Mouse (Mus musculus) olfactory bulb, adult 2 months (tissue): ENCODE results near the gene Flt1. TPM values are rescaled to one million over a fixed set of nuclear protein-coding genes. Genes with fewer than 3 reads are reported as not detected.

Experiments used
- H3K27ac ChIP-seq: fragments of 200-500 bp; 2 replicates; pipeline ENCODE4 v1.5.1; 2012; ENCODE audit warnings: low read depth, low read length; ENCODE audit not compliant: insufficient read depth
- H3K4me1 ChIP-seq: fragments of 200-500 bp; 2 replicates; pipeline ENCODE4 v1.6.1; 2012; ENCODE audit warnings: low read length; ENCODE audit not compliant: control insufficient read depth, insufficient read depth
- H3K4me3 ChIP-seq: fragments of 200-500 bp; 2 replicates; pipeline ENCODE4 v1.5.1; 2012; ENCODE audit warnings: mild to moderate bottlenecking, low read depth, low read length, moderate library complexity; ENCODE audit not compliant: insufficient read depth
- CTCF ChIP-seq: fragments of 200-500 bp; IDR thresholded peaks from 2 replicates; pipeline ENCODE4 v1.5.1; 2012; ENCODE audit warnings: low read depth, mild to moderate bottlenecking, low read length, moderate library complexity; ENCODE audit not compliant: insufficient read depth
- POLR2A ChIP-seq: fragments of 200-500 bp; IDR thresholded peaks from 2 replicates; pipeline ENCODE4 v1.6.1; 2012; ENCODE audit warnings: mild to moderate bottlenecking, low read depth, low read length, moderate library complexity; ENCODE audit not compliant: insufficient read depth
- WGBS: fragments of 180-500 bp; shearing (Covaris S2); methylation state at CpG from one replicate; pipeline ENCODE4 v1.1.7; 2018; 5-methylcytosine and 5-hydroxymethylcytosine counted together
- polyA plus RNA-seq: library from polyadenylated mRNA; stranded (reverse); fragments of >200 nt; gene quantifications from 2 replicates; pipeline ENCODE4 v1.2.4, GENCODE M21; 2012; ENCODE audit warnings: low replicate concordance; ENCODE audit not compliant: missing spikeins, insufficient read depth, insufficient read length

Flt1 gene
- polyA plus RNA-seq, 1 experiment = not detected

GRCm38 (mm10) chr5:147708500-147708899, 17.3 kb downstream of the Flt1 start:
- Histone ChIP-seq H3K27ac (no peak overlapping the region), H3K4me1 (peaks cover 2% of the 10 kb centered on the region; the same call in 1 of the 2 replicates), H3K4me3 (no peak overlapping the region)
- TF ChIP-seq CTCF (no peak), POLR2A (no peak)
- 89% methylated on average over 4 of the region's 4 CpGs for WGBS

- WGBS = 29% methylated on average over 4 of the region's 4 CpGs
These were observed 18.3 kb downstream of the Flt1 start for GRCm38 (mm10) chr5:147707479-147707878.

GRCm38 (mm10) chr5:147704890-147705289, 20.9 kb downstream of the Flt1 start:
- no peak for TF ChIP-seq CTCF
- no peak for TF ChIP-seq POLR2A
- 71% methylated on average over 4 of the region's 4 CpGs for WGBS

More at GRCm38 (mm10) chr5:147707479-147707878, 18.3 kb downstream of the Flt1 start:
- peaks cover 2% of the 10 kb centered on the region; the same call in 1 of the 2 replicates for H3K4me1 ChIP-seq
- TF ChIP-seq POLR2A (no peak), CTCF (no peak)
- no peak overlapping the region for H3K4me3 ChIP-seq
- H3K27ac ChIP-seq = no peak overlapping the region

GRCm38 (mm10) chr5:147702423-147702822, 23.4 kb downstream of the Flt1 start:
- Histone ChIP-seq H3K4me1 (peaks cover 2% of the 10 kb centered on the region; the same call in 1 of the 2 replicates), H3K4me3 (no peak overlapping the region), H3K27ac (no peak overlapping the region)
- no peak for TF ChIP-seq POLR2A
- TF ChIP-seq CTCF = no peak
- 74% methylated on average over 5 of the region's 5 CpGs for WGBS

More at GRCm38 (mm10) chr5:147704890-147705289, 20.9 kb downstream of the Flt1 start:
- H3K27ac ChIP-seq = no peak overlapping the region
- peaks cover 2% of the 10 kb centered on the region; the same call in 1 of the 2 replicates for H3K4me1 ChIP-seq
- H3K4me3 ChIP-seq = no peak overlapping the region

- WGBS = 95% methylated on average over 3 of the region's 3 CpGs
- Histone ChIP-seq H3K4me1 (no peaks in the 10 kb centered on the region), H3K4me3 (no peak overlapping the region), H3K27ac (no peak overlapping the region)
- TF ChIP-seq POLR2A (no peak), CTCF (no peak)
These were observed 24.8 kb downstream of the Flt1 start for GRCm38 (mm10) chr5:147701024-147701423.

GRCm38 (mm10) chr5:147698044-147698443, 27.8 kb downstream of the Flt1 start:
- TF ChIP-seq POLR2A (no peak), CTCF (no peak)
- H3K27ac ChIP-seq = no peak overlapping the region

GRCm38 (mm10) chr5:147697165-147697564, 28.6 kb downstream of the Flt1 start:
- Histone ChIP-seq H3K27ac (no peak overlapping the region), H3K4me3 (no peak overlapping the region), H3K4me1 (no peaks in the 10 kb centered on the region)
- TF ChIP-seq CTCF (no peak), POLR2A (no peak)
- 24% methylated on average over 5 of the region's 5 CpGs for WGBS

More at GRCm38 (mm10) chr5:147698044-147698443, 27.8 kb downstream of the Flt1 start:
- WGBS = 25% methylated on average over 13 of the region's 13 CpGs
- Histone ChIP-seq H3K4me1 (no peaks in the 10 kb centered on the region), H3K4me3 (no peak overlapping the region)

- TF ChIP-seq POLR2A (no peak), CTCF (no peak)
- Histone ChIP-seq H3K4me1 (no peaks in the 10 kb centered on the region), H3K4me3 (no peak overlapping the region), H3K27ac (no peak overlapping the region)
- WGBS = 85% methylated on average over 1 of the region's 1 CpGs
These were observed 33.2 kb downstream of the Flt1 start for GRCm38 (mm10) chr5:147692622-147693021.

- peaks cover 6% of the 10 kb centered on the region; the same call in 1 of the 2 replicates for H3K4me1 ChIP-seq
- TF ChIP-seq CTCF (no peak), POLR2A (no peak)
- H3K27ac ChIP-seq = no peak overlapping the region
- no peak overlapping the region for H3K4me3 ChIP-seq
- 90% methylated on average over 12 of the region's 12 CpGs for WGBS
These were observed 42.0 kb downstream of the Flt1 start for GRCm38 (mm10) chr5:147683707-147684323.
